17 mouse cellular contexts compared by ENCODE assay signal in the genomic region with DNA sequence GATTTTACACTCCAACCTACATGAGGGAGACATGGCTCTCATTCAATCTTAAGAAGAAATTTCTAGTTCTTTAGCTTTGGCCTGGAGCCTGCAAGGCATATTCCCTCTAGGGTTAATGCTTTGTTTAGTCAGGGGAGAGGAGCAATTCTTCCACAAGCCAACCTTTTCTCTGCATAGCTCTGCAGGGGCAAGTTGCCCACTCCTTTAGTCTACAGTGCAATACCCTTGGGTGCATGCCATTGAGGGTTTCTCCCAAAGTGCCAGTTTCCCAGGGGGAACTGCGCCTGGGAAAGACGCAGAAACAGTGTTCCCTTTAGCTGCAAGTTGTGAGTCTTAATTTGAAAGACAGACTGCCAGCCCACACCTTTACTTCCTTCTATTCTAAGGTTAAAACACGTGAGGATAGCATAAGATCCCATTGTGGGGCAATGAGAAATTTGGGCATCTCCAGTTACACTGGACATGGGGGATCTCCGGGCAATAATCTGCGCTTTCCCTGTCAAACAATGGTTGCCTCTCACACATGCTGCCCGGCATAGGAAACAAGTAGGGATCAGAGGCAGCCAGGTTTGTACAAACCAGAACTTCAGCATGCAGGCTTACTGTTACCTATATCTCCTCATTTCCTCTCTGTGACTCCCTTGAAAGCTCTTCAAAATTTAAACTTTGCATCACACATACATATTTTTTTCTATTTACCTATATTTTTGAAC.
A peak's percentile ranks its signal among the peaks of the same experiment; 100 is the strongest.
DNase-seq lines count a peak whose midpoint lies in the region; ATAC-seq lines count a peak whose summit lies in the region.
"Had no signal": no experiment of that assay in that cellular context is flagged by ENCODE, and none has a peak within 500 bp of the region (broad histone marks: within the 10 kb centered on the region; RNA-seq: fewer than 3 reads in every experiment).

No protein-coding gene starts in this region.

- H3K27ac ChIP-seq in midbrain, embryonic 15.5 days: no peak overlapping the region
- H3K27ac ChIP-seq in intestine, embryonic 15.5 days: no peak overlapping the region
- H3K27ac ChIP-seq: limb, embryonic 10.5 days; liver, embryonic 14.5 days had no signal

- H3K4me1 ChIP-seq in midbrain, embryonic 15.5 days: peaks cover 3% of the 10 kb centered on the region; the same call in 1 of the 2 replicates
- H3K4me1 ChIP-seq in intestine, embryonic 15.5 days (replicated peaks): no peaks in the 10 kb centered on the region
- H3K4me1 ChIP-seq: limb, embryonic 10.5 days had no signal

- no peak overlapping the region for H3K9ac ChIP-seq in midbrain, embryonic 15.5 days
- H3K9ac ChIP-seq in intestine, embryonic 15.5 days: no peak overlapping the region
- H3K9ac ChIP-seq: liver, embryonic 14.5 days had no signal

- H3K27me3 ChIP-seq in midbrain, embryonic 15.5 days (replicated peaks): no peaks in the 10 kb centered on the region
- H3K27me3 ChIP-seq in intestine, embryonic 15.5 days (replicated peaks): no peaks in the 10 kb centered on the region

- peak; percentile 91 for ATAC-seq in midbrain, embryonic 15.5 days (replicated peaks)
- ATAC-seq in intestine, embryonic 15.5 days: no peak
- ATAC-seq: intestine, postnatal 0 days; Patski had no signal

- 64% methylated on average over 6 of the region's 6 CpGs for WGBS in midbrain, embryonic 15.5 days
- WGBS in intestine, embryonic 15.5 days: 73% methylated on average over 6 of the region's 6 CpGs

- H3K9me3 ChIP-seq in midbrain, embryonic 15.5 days: no peaks in the 10 kb centered on the region
- H3K9me3 ChIP-seq in intestine, embryonic 15.5 days: no peaks in the 10 kb centered on the region
- H3K9me3 ChIP-seq: limb, embryonic 10.5 days had no signal

- peak; percentile 32 for DNase-seq in adrenal gland, postnatal 10 days
- DNase-seq in adrenal gland, adult (ENCODE audit: inconsistent age in 2 of 2, low spot score in 1 of 2): no peak
- peak; percentile 0 for DNase-seq in left cerebral cortex, adult 11 months (ENCODE audit: low spot score)
- no peak for DNase-seq in left cerebral cortex, postnatal 36 days (ENCODE audit: low spot score in 2 of 2)
- peak; percentile 4 to 32 for DNase-seq in frontal cortex, postnatal 10 days (ENCODE audit: low spot score in 2 of 2)
- DNase-seq in urinary bladder, adult 2 months (ENCODE audit: low spot score): no peak
- DNase-seq: adrenal gland, adult 2 months; cerebellum, adult 11 months; heart, postnatal 10 days; kidney, postnatal 14 days; lung, postnatal 4 days had no signal

- H3K4me2 ChIP-seq in midbrain, embryonic 15.5 days: no peak overlapping the region
- no peak overlapping the region for H3K4me2 ChIP-seq in intestine, embryonic 15.5 days (replicated peaks)

- intact Hi-C loops in left cerebral cortex, postnatal 36 days (cut with DNase I): no loop called here

- no peaks in the 10 kb centered on the region for H3K36me3 ChIP-seq in midbrain, embryonic 15.5 days (replicated peaks)
- no peaks in the 10 kb centered on the region for H3K36me3 ChIP-seq in intestine, embryonic 15.5 days
- H3K36me3 ChIP-seq: limb, embryonic 10.5 days had no signal

- H3K4me3 ChIP-seq in midbrain, embryonic 15.5 days: no peak overlapping the region
- no peak overlapping the region for H3K4me3 ChIP-seq in intestine, embryonic 15.5 days (replicated peaks)
- H3K4me3 ChIP-seq: limb, embryonic 10.5 days had no signal

Comparison
In these comparisons a context has a peak if more than half of its experiments do, and no peak if none do; other contexts are left out.
1. DNase-seq: peak in adrenal gland, postnatal 10 days (single experiment), left cerebral cortex, adult 11 months (single experiment) and frontal cortex, postnatal 10 days (2 of 2); none in adrenal gland, adult (0 of 2), left cerebral cortex, postnatal 36 days (0 of 2) and urinary bladder, adult 2 months (single experiment).